Mouse (Mus musculus) lung, postnatal 36 days (tissue): ENCODE measurements around the gene Eif4e.
"Not testable (repeated sequence)": the region's sequence is repeated elsewhere in the genome, so short reads cannot be mapped to it uniquely, and the experiment has no call there.

Source experiments
- DNase-seq: peaks from one replicate; pipeline ENCODE4 v3.0.0; 2022; ENCODE audit warnings: mixed read lengths

Eif4e gene

DNA sequence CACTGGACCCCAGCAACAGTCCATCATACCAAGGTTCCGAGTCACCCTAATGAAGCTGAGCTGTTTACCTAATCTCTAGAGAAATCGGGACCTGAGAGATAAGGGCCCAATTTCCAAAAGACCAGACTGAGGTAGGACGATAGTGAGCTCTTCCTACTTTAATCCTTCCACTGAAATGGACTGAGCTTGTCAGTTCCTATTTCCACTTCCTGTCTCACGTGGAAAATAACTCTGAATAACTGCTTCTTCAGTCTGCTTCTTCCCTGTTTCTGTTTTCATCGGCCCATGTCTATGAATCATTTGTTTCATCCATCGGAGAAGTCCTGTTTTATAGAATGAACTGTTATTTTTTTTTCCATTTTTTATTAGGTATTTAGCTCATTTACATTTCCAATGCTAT lies 6.8 kb upstream of the Eif4e start:
- no peak for DNase-seq

DNA sequence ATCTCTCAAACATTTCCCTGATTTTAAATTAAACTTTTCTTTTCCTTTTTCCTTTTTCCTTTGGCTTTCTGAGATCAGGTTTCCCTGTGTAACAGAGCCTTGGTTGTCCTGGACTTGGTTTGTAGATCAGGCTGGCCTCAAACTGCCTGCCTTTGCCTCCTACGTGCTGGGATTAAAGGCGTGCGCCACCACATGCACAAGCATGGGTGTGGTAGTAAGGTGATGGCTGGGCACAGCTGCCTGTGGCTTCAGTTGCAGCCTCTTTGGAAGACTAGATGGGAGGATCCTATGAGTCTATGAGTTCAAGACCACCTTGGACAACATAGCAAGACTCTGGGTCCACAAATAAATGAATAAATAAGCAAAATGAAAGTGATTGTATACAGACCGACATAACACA lies 2.0 kb upstream of the Eif4e start:
- DNase-seq = no peak

DNA sequence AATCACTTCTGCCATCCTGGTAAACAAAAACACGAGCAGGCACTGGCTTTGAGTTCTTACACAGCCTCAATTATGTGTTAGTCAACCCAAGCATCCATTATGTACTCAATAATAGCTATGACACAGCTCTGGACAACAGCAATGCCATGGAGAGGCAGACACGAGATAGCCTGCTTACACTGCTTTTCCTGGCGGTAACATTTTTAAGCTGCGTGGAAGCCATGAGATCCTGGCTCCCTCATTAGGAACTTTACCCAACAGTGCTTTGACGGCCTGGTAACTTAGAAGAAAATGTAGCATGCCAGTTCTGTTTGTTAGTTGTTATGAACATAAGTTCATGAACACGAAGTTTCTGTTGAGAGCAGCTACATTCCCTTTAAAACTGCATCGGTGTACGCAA lies 485 bp upstream of the Eif4e start:
- DNase-seq = no peak

DNA sequence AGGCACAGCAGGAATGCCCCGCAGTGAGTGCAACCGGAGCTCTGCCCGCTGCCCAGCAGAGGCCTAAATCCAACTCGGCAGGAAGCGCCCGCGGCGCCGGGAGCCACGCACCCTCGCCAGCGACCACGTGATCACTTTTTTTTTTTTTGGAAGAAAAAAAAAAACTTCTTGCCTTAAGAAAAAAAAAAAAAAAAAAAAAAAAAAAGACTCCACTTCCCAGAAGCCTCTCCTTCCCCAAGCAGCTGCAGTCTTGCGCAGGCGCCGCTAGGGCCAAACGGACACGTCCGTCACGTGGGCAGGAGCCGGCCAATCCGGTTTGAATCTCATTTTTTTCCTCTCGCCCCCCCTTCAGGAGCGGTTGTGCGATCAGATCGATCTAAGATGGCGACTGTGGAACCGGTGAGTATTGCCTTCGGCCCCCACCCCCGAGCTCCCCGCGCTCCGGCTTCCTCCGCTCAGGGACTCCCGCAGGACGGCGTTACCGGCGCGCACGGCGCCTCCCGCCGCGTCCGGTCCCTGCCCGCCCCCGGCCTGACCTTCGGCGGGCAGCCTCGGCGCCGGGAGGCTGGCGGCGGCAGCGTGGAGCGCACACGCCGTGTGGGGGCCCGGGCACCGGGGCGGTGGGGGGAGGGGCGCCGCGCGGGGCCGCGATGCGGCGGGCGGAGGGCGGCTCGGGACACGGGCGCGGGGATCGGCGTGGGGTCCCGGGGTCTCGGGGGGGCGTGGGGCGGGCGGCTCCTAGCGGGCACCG lies 1.1 kb downstream of the Eif4e start:
- DNase-seq = peak; percentile 99

DNA sequence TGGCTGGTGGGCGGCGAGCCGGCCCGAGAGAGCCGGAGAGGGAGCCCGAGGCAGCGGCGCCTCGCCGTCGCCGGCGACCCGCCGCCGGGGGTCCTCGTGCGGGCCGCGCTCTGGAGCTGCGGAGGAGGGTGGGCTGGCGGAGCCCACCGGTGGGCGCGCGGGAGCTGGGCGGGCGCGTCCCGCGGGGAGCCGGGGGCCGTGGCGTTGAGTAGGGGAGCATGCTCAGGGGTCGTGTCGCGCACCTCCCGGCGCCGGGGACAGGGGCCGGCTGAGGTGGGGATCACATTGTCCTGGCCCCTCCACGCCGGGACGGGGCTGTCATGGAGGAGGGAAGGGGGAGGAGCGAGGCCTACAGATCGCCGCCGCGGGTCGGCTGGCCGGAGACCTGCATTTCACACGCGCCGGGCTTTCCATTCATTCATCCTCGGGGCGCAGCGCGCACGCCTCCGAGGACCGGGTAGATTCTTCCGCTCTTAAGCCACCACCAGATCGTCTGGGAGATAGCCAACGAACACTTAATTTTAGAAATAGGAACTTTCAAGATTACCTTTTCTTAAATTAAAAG lies 1.8 kb downstream of the Eif4e start:
- peak; percentile 80 for DNase-seq

DNA sequence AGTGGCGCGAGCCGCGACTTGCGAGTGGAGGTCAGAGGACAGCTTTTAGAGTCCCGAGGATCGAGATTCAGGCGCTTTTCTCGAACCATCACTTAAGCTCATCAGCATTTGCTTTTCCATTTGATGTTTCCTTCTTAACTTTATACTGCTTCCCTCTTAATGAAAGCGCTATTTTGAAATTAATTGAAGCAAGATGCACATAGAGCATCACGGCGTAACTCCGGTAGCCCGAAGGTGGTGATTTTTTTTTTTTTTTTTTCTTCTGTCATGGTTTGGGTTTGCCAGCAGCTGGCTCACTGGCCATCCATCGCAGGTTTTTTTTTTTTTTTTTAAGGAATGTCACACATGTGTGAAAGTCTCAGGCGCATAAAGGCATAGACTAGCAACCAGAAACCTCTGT lies 2.3 kb downstream of the Eif4e start:
- no peak for DNase-seq

DNA sequence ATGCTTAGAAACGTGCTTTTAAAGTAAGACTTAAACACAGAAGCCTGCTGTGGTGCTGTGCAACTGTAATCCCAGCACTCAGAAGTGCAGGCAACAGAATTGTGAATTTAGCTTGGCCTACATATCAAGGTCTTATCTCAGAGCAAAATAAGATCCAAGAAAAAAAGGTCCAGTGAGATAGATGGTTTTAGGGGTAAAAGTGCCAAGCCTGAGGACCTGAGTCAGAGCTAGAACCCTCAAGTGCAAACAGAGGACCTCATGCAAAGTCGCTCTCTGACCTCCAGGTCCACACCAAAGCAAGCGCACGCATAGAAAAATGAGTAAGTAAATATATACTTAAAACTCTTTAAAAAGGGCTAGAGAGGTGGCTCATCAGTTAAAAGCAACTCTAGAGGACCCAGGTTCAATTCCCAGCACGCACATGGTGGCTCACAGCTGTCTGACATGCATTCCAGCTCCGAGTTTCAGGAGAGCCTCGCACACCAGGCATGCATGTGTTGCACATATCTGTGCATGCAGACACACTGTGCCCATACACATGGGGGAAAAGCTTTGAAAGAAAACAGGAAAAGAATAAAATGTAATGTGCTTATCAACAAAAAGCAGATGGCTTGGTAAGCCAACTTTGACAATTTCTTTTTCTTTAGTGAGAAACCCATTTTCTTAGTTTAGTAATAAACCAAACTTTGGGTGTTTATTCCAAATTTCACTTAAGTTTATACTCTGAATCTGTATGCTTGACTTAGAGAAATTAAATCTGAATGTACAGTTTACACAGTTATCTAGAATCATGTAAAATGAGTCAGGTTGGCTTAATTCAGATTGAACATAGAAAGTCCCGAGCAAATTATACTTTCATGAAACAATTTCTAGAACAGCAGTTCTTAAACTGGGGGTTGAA lies 4.8 kb downstream of the Eif4e start:
- DNase-seq = no peak

DNA sequence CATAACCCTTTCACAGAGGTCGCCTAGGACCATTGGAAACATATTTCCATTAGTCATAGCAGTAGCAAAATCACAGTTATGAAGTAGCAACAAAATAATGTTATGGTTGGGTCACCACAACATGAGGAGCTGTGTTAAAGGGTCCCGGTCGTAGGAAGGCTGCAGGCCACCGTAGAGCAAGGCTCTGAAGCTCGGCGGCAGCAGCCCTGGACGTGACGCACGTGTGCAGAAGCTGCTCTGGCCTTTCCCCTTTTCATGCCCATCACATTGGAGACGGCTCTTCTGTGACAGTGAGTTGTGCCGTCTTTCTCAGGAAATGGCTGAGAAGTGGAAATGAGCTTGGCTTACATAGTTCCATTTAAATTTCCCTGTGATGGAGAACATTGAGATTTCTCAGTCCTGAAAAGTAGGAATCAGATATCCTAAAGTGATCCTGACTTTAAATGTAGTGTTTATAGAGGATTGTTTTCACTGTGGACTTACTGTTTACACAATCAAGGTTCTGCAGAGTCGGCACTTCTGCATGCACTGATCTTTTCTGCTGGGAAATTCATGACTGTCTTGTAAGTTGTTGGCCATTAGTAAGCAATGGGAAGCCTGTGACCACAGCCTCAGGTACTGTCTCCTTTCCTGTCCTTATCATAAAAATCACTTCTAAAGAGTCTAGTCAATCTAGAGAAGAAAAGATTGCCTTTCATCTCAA lies 5.7 kb downstream of the Eif4e start:
- no peak for DNase-seq

DNA sequence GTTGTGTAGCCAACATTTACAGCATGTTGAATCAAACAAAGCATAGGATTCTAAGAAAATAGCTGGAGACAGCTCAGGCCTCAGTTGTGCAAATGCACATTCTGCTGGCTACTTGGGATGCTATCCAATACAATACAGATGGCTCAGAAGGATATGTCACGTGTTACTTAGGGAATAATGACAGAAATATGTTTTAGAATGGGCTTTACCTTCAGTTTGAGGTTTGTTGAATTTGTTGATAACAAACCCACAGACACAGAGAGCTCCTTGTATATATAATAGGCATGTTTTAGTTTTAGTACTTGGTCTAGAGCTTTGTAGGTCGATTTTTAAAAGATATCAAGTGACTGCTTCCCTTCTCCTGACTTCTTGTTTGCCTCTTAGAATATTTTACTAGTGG lies 6.8 kb downstream of the Eif4e start:
- no peak for DNase-seq

DNA sequence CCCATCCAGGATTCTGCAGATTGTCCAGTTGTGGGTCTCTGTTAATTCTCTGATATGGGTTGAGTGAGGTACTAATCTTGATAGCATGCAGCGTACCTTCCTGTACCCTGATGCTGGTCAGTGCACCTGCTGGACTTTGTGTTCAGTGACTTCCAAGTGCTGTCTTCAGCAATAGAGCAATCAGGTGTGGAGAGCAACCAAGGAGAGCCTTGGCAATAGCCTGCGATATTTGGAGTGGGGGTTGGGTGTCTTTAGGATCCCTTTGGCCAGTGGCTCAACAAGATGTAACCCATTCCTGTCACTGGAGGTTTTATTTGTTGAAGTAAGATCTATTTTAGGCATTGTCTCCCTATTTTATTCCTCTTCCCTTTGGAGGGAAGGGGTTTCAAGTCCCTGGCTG lies 10.1 kb downstream of the Eif4e start:
- DNase-seq = no peak

DNA sequence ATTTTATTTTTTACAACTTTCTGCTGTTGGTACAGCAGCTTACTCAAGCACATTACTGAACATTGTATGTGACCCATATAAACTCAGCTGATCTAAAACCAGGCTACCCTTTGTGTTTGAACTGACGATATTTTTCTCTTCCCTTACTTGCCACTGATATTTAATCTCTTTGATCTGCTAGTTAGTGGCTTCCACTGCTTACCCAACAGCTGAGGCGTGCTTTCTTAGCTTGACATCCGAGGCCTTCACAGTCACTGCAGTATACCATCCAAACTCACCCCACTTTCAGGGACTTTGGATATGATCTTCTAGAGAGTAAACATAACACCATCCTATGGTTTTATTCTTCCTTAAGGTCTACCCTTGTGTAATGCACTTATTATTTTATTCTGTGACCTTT lies 16.6 kb downstream of the Eif4e start:
- no peak for DNase-seq

DNA sequence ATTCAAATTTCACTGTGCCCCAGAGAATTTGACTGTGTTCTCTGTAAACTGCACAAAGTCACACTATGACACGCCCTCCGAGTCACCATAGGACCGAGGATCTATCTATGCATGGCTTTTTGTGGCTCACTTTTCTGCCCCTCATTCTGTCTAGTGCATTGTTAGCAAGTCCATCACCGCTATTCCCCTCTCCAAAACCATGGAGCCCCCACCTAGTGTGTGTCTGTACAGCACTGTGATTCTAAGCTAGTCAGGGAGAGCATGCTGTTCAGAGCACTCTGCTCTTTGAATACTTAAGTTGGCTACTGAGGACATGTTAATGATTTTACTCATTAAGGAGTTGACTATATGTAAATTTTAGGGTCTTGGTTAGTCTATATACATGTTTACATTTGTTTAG lies 18.1 kb downstream of the Eif4e start:
- DNase-seq = no peak

DNA sequence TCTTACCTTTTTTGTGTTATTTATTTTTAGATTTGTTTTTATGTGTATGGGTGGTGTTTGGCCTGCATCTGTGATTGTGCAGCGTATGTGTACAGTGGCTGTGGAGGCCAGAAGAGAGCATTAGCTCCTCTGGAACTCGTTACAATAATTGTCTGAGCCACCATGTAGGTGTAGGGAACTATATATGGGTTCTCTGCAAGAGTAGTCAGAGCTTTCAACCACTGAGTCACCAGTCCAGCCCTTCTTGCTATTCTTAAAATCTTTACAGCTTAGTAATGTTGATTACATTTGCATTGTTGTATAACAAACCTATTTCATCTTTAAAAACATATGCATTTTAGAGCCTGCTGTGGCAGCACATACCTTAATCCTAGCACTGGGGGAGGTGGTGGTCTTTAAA lies 20.7 kb downstream of the Eif4e start:
- DNase-seq = no peak

DNA sequence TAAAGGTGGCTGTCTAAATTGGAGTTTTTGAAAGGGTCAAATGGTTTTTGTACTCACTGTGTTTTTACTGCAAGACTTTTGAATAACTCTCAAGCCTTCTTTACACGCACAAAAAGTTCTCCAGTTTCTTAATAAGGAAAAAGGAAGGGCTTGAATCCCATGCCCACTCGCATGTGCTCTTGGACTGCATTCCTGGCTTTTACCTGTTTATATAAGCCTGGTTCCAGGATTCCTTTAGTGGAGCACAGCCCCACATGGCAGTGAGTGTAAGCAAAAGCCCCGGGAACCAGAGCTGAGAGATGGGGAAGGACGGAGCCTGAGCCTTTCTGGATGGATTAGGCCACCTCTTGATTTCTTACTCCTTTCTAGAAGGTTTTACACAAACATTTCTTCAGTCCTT lies 23.1 kb downstream of the Eif4e start:
- peak; percentile 47 for DNase-seq

DNA sequence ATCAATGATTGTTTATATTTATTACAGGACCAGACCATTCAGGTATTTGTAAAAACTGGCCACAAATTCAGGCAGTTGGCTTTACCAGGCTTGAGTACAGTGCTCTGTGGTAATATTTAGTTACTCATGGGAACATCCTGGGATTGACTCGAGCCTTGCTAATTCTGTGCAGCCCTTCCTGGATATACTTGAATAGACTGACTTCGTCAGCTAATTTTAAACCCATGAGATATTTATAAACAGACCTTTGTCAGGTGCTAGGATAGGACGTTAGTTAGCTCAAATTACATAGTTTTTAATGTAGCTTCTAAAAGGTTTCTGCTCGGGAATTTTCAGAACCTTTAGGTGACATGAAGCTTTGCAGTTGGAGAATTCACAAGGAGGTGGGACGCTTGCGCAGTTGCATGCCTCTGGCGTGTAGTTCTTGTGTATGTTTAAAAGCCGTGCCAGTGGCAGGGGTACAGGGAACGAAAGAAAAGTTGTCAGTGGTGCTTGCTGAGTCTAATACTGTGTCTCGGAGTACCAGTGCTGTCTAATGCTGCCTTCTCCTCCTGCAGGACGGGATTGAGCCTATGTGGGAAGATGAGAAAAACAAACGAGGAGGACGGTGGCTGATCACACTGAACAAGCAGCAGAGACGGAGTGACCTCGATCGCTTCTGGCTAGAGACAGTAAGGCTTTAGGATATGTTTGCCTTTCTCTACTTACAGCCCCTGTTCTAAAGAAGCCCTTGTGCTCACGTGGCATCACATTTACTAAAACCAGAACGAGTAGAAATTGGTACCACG lies 24.6 kb downstream of the Eif4e start:
- DNase-seq = no peak

DNA sequence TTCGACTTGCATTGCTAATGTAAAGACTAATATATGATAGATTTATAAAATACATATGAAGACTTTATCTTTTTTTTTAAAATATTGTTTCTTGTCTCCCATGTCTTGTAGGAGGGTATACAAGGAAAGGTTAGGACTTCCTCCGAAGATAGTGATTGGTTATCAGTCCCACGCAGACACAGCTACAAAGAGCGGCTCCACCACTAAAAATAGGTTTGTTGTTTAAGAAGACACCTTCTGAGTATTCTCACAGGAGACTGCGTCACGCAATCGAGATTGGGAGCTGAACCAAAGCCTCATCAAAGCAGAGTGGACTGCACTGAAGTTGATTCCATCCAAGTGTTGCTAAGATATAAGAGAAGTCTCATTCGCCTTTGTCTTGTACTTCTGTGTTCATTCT lies 29.3 kb downstream of the Eif4e start:
- not testable (repeated sequence) for DNase-seq

DNA sequence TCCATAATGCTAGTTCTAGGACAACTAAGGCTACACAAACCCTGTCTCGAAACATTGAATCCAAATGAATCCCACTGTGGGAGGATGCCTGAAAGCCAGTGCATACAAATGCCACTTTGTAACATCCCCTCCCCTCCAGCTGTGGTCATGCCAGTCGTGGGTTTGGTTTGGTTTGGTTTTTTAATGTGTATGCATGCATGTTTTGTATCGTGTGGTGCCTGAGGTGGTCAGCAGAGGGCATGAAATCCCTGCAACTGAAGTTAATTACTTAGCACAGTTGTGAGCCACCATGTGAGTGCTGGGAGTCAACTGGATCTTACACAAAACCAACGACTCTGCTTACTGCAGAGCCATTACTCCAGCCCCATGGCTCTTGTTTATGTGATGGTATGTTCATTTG lies 32.5 kb downstream of the Eif4e start:
- DNase-seq = no peak

DNA sequence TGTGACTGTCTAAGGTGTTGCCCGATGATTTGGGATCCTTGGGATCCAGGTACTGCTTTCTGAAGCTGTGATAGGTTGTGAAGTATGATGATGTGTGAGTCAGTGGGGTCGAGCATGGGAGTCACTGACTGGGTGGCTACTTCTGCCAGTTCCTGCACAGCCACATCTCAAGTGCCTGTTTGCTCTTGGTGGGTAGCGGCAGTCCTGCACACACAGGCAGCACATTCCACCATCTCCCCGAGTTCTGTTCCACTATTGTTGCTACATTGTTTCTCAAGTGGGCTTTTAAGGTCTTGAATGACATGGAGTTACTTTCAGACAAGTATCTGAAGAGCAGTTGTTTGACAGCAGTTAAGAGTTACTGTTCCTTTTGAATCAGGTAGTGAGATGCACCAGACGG lies 34.3 kb downstream of the Eif4e start:
- no peak for DNase-seq

DNA sequence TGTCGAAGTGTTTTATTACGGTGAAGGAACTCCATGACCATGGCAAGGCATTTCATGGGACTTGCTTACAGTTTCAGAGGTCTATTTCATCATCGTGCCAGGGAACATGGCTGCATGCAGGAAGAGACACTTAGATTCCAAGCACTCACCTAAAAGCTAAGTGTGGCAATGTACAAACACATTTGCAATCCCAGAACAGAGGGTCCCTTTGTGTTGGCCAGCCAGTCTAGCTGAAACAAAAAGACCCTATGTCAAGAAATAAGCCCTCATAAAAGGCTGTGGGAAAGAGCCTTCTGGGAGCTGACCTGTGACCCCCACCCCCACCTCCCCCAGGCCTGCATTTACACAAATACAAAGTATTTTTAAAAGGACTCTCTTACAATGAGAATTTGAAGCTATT lies 34.9 kb downstream of the Eif4e start:
- DNase-seq = no peak

DNA sequence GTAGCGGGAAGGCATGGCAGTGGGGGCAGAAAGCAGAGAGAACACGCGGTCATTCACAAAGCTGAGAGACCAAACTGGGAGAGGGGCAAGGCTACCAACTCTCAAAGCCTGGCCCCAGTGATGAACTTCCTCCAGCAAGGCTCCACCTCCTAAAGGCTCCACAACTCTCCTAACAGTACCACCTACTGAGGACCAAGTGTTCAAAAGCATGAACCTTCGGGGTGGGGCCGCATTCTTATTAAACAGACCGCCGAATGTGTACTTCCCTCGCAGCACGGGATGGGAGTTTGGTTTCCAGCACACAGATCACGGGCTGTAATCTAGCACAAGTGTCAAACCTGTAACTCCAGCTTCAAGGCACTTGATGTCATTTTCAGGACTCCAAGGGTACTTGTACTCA lies 52.9 kb downstream of the Eif4e start:
- DNase-seq = peak; percentile 0

DNA sequence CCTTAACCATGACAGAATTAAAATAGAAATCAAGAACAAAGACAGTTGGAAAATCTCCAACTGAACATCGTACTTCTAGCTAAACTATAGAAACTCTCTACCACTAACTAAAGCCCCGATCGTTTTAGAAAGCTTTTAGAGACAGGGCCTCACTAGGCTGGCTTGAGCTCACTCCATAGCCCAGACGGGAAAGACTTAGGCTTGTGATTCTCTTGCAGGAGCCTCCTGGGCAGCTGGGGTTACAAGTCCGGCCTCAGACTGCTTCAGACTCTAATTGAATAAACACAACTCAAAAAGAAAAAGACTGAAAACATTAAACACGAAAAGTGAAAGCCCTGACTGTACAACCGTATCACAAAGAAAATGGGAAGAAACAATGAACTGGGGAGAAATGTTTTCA lies 60.2 kb downstream of the Eif4e start:
- DNase-seq = no peak

DNA sequence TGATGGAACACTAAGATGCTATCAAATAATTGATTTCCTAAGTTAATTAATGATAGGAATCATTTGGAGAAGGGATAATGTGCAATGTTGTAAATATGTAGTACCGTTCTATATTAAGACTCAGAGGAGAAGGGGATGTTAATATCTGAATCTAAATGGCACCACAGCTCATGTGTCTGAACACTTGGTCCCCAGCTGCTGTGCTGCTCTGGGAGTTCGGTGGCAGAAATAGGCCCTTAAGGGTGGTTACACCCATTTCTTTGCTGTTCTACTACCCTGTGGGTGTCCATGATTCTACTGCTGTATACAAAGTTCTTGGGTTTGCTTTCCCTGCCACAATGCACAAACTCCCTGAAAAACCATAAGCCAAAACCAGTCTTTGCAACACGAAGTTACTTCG lies 61.2 kb downstream of the Eif4e start:
- no peak for DNase-seq

DNA sequence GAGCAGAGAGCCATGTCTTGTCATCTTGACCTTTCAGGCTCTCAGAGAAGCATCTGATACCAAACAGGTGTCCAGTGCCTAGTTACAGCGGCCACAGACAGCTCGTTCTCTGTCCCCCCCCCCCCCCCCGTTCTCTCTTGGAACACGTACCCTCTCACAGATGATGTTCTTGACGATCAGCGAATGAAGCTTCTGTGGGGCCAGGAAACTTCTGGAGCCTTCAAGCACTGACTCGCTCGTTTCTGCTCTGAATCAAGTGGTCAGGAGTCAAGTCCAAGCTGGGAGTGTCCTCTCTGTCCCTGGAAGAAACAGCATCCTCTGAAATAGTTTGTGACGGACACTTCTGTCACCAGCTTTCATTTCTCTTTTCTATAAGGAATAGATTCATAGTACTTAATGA lies 62.0 kb downstream of the Eif4e start:
- no peak for DNase-seq
